Mouse (Mus musculus) ovary, postnatal 10 days (tissue): ENCODE data around the gene Olfr699.
"Not testable (repeated sequence)": the region's sequence is repeated elsewhere in the genome, so short reads cannot be mapped to it uniquely, and the experiment has no call there.

ENCODE experiments used
- DNase-seq: peaks from one replicate; pipeline ENCODE4 v3.0.0; 2022; ENCODE audit warnings: low spot score

Olfr699 gene

GRCm38 (mm10) chr7:106793098-106793497 lies at the start of gene Olfr699:
Gene Olfr699 (minus strand): TSS chr7:106793198.
- DNase-seq: no peak

- no peak for DNase-seq
These were observed 40.8 kb upstream of the Olfr699 start, which contains the start of gene Olfr702 for GRCm38 (mm10) chr7:106833793-106834192. Gene Olfr702 (minus strand): TSS chr7:106833893.

- DNase-seq: no peak
These were observed 25.4 kb upstream of the Olfr699 start for GRCm38 (mm10) chr7:106818414-106818813.

GRCm38 (mm10) chr7:106815775-106816174 lies 22.8 kb upstream of the Olfr699 start:
- DNase-seq: no peak

GRCm38 (mm10) chr7:106813829-106814228 lies 20.8 kb upstream of the Olfr699 start, which contains the start of gene Olfr701:
Gene Olfr701 (plus strand): TSS chr7:106814129.
- DNase-seq: no peak

GRCm38 (mm10) chr7:106808734-106809133 lies 15.7 kb upstream of the Olfr699 start, which contains the start of gene Olfr700:
Gene Olfr700 (minus strand): TSS chr7:106808834.
- no peak for DNase-seq

- no peak for DNase-seq
These were observed 4.7 kb downstream of the Olfr699 start for GRCm38 (mm10) chr7:106788330-106788729.

- DNase-seq: not testable (repeated sequence)
These were observed 32.0 kb downstream of the Olfr699 start for GRCm38 (mm10) chr7:106761008-106761407.

GRCm38 (mm10) chr7:106758800-106759199 lies 34.2 kb downstream of the Olfr699 start:
- DNase-seq: no peak

GRCm38 (mm10) chr7:106755297-106755696 lies 37.7 kb downstream of the Olfr699 start, which contains the start of gene Olfr698:
Gene Olfr698 (minus strand): TSS chr7:106755397.
- no peak for DNase-seq

- no peak for DNase-seq
These were observed 47.2 kb downstream of the Olfr699 start for GRCm38 (mm10) chr7:106745811-106746210.

GRCm38 (mm10) chr7:106742343-106742742 lies 50.7 kb downstream of the Olfr699 start, which contains the start of gene Olfr697:
Gene Olfr697 (minus strand): TSS chr7:106742443.
- DNase-seq: no peak
